Mouse (Mus musculus) ES-E14 (cell line): Measurements from ENCODE around the gene Adipor1.

ENCODE experiments used
- HCFC1 ChIP-seq: IDR thresholded peaks from 2 replicates; pipeline ENCODE4 v1.6.1; 2012; ENCODE audit warnings: low read length, inconsistent platforms, borderline replicate concordance; ENCODE audit not compliant: insufficient read depth
- ZNF384 ChIP-seq: IDR thresholded peaks from 2 replicates; pipeline ENCODE4 v1.6.1; 2012; ENCODE audit warnings: low read depth, low read length, inconsistent platforms

DNA sequence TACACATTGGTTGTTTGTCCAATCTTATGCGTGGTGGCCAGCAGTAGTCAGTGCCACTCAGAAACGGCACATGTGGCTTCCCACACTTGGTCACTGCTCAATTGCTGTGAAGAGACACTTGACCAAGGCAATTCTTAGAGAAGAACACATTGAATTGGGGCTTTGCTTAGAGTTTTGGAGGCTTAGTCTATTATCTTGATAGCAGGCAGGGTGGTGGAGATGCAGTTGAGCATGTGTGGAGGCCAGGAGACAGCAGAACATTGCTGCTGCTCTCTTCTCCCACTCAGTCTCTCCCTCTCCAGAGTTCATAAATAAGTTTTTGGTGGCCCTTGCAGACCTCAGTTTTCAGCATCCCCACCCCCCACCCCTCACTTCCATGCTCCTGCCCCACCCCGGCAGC lies 27.2 kb downstream of the Adipor1 start:
- TF ChIP-seq ZNF384 (no peak), HCFC1 (no peak)
